Mouse (Mus musculus): ENCODE data around the gene Pms1. TPM values are rescaled to one million over a fixed set of nuclear protein-coding genes. Genes with fewer than 3 reads are reported as not detected.

Pms1 gene
- polyA plus RNA-seq, 1 experiment = 1.4 TPM

GRCm38 (mm10) chr1:53157715-53158114 lies 139.1 kb downstream of the Pms1 start:
- no peak overlapping the region for H3ac ChIP-seq (ENCODE audit: control insufficient read depth, insufficient read length)
- peak; percentile 34 for TF ChIP-seq TCF12 (IDR thresholded peaks at IDR 0.05; ENCODE audit: insufficient read depth, poor library complexity, severe bottlenecking)
- TF ChIP-seq MYOD1 (IDR thresholded peaks at IDR 0.05; ENCODE audit: control insufficient read depth in 1 of 3, insufficient read length in 2 of 3, low read depth in 2 of 3) = peak in 2 of 3 experiments; percentile 76 to 78
- TF ChIP-seq POLR2AphosphoS2 (IDR thresholded peaks at IDR 0.05; ENCODE audit: insufficient read length, low read depth) = no peak
- no peaks in the 10 kb centered on the region for H3K27me3 ChIP-seq (ENCODE audit: control insufficient read depth, insufficient read depth, insufficient read length)
- no peaks in the 10 kb centered on the region for H3K36me3 ChIP-seq (ENCODE audit: control insufficient read depth, insufficient read depth)
- H3K4me3 ChIP-seq = no peak overlapping the region
- no peak overlapping the region for H3K4me2 ChIP-seq (ENCODE audit: low read depth)
- H3K79me2 ChIP-seq (ENCODE audit: control insufficient read depth, insufficient read depth) = no peaks in the 10 kb centered on the region

Other genes with a start within 250 kb of the Pms1 start
- 0.02 TPM for gene Mstn, start 235.4 kb downstream of the Pms1 start, polyA plus RNA-seq (2012; fragmentation: generic; extraction: Trizol)
- not detected for gene 1700019A02Rik, start 109.4 kb downstream of the Pms1 start, polyA plus RNA-seq (2012; fragmentation: generic; extraction: Trizol)
- 6.1 TPM for gene Ormdl1, start 77 bp upstream of the Pms1 start, polyA plus RNA-seq (2012; fragmentation: generic; extraction: Trizol)
- not detected for gene Gm28778, start 93 bp upstream of the Pms1 start, polyA plus RNA-seq (2012; fragmentation: generic; extraction: Trizol)
- 6.1 TPM for gene Osgepl1, start 16.6 kb upstream of the Pms1 start, polyA plus RNA-seq (2012; fragmentation: generic; extraction: Trizol)
- not detected for gene Asdurf, start 55.6 kb upstream of the Pms1 start, polyA plus RNA-seq (2012; fragmentation: generic; extraction: Trizol)
- gene Gm28551, start 55.6 kb upstream of the Pms1 start, polyA plus RNA-seq (2012; fragmentation: generic; extraction: Trizol) = 0.04 TPM
- gene Asnsd1, start 55.7 kb upstream of the Pms1 start, polyA plus RNA-seq (2012; fragmentation: generic; extraction: Trizol) = 40.6 TPM

All from myocyte (in vitro differentiated cells).